Mouse (Mus musculus) ZHBTc4 (cell line): ENCODE results near the gene Galnt10.
A peak's percentile ranks its signal among the peaks of the same experiment; 100 is the strongest.

ENCODE experiments used
- DNase-seq: peaks from one replicate; pipeline ENCODE4 v3.0.0-alpha.2; 2011; ENCODE audit warnings: low read depth, low spot score

Gene Galnt10

DNA sequence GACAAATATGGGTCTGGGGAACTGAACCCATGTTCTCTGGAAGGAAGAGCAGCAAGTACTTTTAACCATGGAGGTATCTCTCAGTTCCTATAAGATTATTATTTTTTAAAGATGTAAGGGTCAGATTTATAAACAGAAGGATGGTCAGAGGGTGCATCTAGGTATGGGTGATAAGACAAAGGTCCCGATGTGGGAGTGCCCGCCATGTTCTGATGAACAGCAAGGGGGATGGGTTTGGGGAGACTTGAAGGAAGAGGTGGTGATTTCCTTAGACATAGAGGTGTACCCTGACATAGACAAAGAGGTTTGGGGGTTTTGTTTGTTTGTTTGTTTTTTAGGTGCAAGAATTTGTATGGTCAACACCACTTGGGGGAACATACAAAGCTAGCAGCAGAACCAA lies 1.6 kb upstream of the Galnt10 start:
- DNase-seq = no peak

GRCm38 (mm10) chr11:57644245-57645017 lies 811 bp upstream of the Galnt10 start:
- peak; percentile 42 for DNase-seq

- no peak for DNase-seq
Measured at GRCm38 (mm10) chr11:57645847-57646246, 605 bp downstream of the Galnt10 start.

- DNase-seq = no peak
Measured at GRCm38 (mm10) chr11:57646416-57646815, 1.2 kb downstream of the Galnt10 start.

DNA sequence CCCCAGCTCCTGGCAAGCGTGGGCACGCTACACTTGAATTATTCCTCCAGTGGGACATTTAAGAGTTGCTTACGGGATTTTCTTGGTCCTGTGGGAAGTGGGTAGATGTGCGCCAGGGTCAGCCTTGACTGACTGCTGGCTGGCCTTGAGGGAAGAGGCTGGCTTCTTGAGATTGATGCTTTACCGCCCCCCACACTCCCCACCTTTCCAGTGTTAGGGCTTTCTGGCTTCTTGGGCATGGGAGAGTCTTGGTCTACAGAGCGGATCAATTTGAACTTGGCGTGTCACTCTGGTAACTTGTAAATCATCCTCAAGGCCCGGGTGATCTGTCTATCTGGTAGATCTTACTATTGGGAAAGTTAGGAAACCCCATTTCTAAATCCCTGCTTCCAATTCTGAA lies 1.7 kb downstream of the Galnt10 start:
- no peak for DNase-seq

DNA sequence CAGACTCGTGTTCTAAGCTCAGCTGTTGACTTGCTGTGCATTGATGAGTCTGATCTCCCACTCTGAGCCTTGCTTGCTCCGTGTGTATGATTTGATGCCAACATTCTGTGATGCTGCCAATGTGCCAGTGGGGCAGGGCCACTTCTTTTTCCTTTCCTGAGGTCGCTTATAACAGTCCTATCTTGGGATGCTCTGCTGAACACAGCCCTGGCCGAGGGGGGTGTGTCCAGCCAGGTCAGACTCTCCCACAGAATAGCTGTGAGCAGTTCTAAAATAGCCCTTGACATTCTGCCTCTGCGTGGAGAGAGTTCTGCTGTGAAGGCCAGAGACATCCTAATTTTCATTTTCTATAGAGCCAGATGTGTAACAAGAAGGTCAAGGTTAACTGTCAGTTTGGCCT lies 2.2 kb downstream of the Galnt10 start:
- DNase-seq = no peak

DNA sequence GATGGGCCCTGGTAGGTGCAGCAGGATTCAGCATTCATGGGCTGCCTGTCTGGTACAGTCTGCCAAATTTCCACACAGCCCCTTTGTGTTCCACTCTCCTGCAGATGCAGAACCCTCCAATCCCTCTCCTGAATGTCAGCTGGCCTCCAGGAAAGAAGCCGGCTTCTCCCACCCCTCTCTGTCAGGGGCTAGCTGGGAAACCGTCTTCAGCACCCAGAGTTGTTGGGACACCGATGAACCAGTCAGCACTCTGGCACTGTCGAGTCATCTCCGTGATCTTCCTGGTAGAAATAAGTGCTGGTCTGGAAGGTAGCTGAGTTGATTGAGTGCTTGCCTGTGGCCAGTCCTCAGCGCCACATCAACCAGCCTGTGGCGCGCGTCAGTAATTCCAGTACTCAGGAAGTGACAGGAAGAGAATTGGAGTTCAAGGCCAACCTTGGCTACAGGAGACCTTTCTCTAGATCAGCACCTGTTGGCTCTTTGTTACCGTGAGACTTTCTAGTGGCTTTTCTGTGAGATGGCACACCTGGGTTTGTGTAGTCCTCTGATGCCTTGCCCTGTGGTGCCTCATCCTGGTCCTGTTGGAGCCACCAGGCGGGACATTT lies 3.1 kb downstream of the Galnt10 start:
- DNase-seq = no peak

DNA sequence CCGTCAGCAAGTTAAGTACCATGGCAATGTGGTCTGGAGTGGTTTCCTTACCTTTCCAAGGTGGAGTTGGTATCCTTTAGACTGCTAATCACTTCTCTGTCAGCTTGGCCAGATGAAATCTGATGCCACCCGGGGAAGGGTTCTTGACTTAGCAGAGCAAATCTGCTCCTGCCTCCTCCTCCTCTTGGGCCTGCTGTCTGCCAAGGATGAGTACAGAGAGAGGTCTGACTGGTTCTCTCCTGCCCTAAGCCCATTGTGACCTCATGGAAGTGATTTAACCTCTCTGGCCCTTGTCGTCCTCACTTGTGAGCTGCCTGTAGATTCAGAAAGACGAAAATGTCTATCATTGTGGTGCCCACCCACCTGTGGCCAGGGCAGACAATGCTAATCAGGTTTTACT lies 4.0 kb downstream of the Galnt10 start:
- DNase-seq = no peak

- DNase-seq = no peak
Measured at GRCm38 (mm10) chr11:57649671-57650070, 4.4 kb downstream of the Galnt10 start.

- DNase-seq = no peak
Measured at GRCm38 (mm10) chr11:57650867-57651266, 5.6 kb downstream of the Galnt10 start.

DNA sequence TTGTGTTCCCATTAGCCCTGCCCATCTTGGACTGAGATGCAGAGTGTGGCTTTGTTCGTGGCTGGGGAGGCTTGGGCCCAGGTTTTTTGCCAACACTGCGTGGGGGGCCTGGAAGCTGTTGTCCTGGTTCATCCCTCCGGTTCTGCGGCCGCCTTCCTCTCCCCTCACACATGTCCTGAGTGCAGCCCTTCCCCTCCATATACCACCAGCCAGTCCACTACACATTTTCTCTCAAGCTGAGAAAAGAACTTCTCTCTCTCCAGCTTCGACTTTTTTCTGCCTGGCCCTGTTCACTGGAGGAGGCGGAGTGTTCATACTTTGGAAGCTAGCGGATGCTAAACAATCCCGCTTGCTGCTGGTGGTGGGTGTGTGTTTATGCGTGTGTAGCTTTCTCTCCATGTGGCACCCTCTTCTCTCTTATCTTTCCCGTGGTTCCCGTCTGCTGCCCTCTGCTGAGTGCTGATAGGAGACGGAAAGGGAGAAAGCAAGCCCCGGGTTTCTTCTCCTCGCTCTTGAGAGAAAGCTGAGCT lies 6.1 kb downstream of the Galnt10 start:
- no peak for DNase-seq

- DNase-seq = no peak
Measured at GRCm38 (mm10) chr11:57652206-57652922, 7.1 kb downstream of the Galnt10 start.

GRCm38 (mm10) chr11:57652923-57653660 lies 7.8 kb downstream of the Galnt10 start:
- DNase-seq = no peak

DNA sequence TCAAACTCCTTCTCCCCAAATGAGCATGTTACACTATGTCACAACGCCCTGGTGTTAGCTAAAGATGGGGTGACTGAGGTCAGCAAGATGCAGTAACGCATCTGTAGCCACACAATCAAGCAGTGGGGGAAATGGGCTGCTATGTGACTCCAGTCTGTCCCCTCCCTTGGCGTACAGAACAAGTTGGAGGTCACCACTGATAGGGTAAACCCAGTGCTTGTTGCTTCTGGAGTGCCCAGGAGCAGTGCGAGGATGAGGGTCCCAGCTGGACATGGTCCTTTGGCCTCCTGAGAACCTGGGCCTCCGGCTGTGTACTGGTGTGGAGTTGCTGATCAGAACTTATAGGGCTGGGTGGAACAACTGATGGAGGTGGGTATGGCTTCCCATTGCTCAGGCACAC lies 8.6 kb downstream of the Galnt10 start:
- no peak for DNase-seq

GRCm38 (mm10) chr11:57654386-57654785 lies 9.1 kb downstream of the Galnt10 start:
- no peak for DNase-seq

DNA sequence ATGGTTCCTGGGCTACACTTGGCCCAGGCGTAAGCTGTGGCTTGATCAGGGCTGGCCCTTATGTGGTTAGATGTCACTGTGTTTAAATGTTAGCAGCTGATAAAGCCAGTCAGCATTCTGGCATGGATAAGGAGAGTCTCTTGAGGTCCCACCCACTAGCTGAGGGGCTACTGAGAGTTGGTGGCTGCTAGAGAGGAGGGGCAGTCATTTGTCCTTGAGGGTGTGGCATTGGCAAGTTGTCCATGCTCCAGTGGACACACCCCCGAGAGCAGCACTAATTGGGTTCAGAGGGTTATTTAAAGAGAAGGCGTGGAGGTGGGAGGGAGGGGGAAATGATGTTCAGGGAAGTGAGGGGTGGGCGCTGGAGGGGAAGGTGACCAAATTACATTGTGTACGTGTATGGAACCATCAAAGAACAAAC lies 9.7 kb downstream of the Galnt10 start:
- no peak for DNase-seq

DNA sequence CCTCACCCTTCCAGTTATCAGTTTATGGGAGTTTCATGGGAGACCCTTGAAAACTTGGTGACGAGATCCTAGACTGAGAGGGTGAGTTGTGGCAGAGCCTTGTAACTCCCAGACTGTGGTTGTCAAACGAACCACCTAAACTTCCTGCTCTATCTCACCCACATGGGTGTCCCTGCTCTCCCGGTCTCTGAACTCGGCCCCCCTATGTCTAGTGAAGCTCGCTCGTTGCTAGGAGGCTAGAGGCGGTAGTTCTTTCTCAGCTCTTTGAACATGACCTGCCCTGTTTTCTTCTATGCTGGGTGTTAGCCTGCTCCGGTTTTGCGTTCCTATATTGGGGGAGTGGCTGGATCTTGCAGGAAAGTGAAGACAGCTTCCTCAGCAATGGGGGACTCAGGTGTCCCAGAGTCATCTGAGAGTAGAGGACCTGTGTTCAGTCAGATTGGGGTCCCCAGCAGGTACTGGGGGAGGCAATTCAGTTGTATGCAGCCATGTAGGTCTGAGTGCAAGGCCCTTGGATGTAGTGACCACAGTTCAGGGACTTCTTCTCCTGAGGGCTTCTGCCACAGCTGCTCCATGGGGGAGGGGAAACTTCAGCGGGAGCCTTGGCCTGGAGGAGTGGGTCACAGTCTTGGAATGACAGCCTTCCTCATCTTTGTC lies 10.6 kb downstream of the Galnt10 start:
- DNase-seq = no peak

DNA sequence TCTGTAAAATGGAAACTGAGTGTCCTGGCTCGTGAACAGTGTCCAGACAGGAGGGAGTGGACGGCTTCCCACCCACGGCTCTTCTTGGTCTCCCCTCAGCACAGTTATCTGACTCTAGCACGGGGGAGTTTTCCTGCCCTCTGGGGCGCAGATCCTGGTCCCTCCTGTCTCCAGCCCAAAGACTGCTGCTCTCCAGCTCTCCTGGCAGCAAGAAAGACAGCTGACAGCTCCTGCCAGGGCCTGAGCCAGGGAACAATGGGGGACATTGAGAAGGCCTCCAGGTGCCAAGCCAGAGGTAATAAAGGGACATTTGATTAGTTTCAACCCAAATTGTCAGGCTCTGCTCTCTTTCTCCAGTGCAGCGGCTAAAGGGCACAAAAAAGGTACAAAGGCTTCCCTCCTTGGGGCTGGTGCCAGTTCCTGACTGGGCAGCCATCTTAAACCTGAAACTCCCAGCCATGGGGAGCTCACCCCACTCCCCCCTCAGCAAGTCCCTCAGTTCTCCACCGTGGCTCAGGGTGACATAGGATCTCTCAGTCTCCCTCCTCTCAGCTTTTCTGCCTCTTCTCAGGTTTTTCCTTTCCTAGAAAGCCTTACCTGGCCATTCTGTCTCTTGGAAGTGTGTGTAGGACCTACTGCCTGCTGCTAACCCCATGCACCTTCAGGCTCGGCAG lies 11.5 kb downstream of the Galnt10 start:
- DNase-seq = no peak

DNA sequence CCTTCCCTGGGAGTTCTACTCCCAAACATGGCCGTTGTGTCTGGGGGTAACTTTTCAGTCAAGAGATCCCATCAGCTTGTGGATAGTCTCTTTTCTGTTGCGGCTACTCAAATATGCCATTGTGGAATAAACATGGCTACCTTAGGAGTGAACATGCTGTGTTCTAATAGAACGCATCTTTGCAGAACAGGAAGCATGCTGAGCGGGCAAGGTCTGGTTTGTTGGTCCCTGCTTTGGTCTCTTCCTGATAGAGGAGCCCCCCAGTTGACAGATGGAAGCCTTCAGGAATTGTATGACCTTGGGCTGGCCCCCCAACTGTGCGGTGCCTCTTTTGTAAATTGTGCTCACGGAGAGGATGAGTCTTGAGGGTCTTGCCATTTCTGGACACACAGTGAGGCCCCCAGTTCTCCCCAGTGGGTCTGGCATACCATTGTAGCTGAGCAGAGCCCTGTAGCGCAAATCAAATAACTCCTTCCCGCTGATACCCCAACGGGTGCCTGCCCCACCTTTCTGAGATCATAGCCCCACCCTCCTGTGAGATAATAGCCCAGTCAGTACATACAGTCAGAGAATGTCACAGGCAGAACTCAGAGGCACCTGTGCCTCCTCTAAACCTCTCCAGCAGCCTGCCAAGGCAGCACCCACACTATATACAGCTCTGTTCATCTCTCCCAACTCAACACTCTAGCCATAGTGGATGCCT lies 12.3 kb downstream of the Galnt10 start:
- peak; percentile 20 for DNase-seq

DNA sequence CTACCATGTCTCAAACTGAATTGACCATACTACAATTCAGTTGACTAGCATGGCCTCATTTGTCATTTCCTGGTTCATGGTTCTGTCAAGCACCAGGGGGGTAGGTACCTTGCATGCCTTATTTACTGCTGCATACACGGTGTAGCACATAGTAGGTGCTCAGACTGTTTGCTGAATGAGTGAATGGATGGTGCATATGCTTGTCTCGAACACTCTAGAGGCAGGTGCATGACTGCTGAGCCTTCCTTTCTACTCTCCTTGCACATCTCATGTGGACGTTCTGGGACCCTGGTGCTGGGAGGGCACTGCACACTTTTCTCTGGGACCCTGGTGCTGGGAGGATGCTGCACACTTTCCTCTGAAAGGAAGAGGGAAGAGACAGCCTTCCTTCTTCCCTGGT lies 13.0 kb downstream of the Galnt10 start:
- no peak for DNase-seq
